Mouse (Mus musculus): ENCODE results near the gene Opa1.

Opa1 gene

GRCm38 (mm10) chr16:29579167-29579786, at the start of gene Opa1:
Opa1 (plus strand) TSS chr16:29579334.
- peak; percentile 96 for DNase-seq (ENCODE audit: low spot score)

- DNase-seq (ENCODE audit: low spot score): no peak
Measured at GRCm38 (mm10) chr16:29533641-29534040, 45.5 kb upstream of the Opa1 start.

- DNase-seq (ENCODE audit: low spot score): no peak
Measured at GRCm38 (mm10) chr16:29535866-29536265, 43.3 kb upstream of the Opa1 start.

- no peak for DNase-seq (ENCODE audit: low spot score)
Measured at GRCm38 (mm10) chr16:29536411-29537204, 42.5 kb upstream of the Opa1 start.

GRCm38 (mm10) chr16:29539906-29540305, 39.2 kb upstream of the Opa1 start:
- no peak for DNase-seq (ENCODE audit: low spot score)

GRCm38 (mm10) chr16:29541261-29541683, 37.9 kb upstream of the Opa1 start:
- DNase-seq (ENCODE audit: low spot score): no peak

- DNase-seq (ENCODE audit: low spot score): no peak
Measured at GRCm38 (mm10) chr16:29544829-29545228, 34.3 kb upstream of the Opa1 start, which contains the start of gene Atp13a4. Atp13a4 (minus strand) TSS chr16:29544864.

GRCm38 (mm10) chr16:29559667-29560066, 19.5 kb upstream of the Opa1 start:
- no peak for DNase-seq (ENCODE audit: low spot score)

GRCm38 (mm10) chr16:29560454-29560853, 18.7 kb upstream of the Opa1 start:
- DNase-seq (ENCODE audit: low spot score): no peak

- DNase-seq (ENCODE audit: low spot score): peak; percentile 1
Measured at GRCm38 (mm10) chr16:29560869-29561268, 18.3 kb upstream of the Opa1 start.

GRCm38 (mm10) chr16:29574013-29574412, 5.1 kb upstream of the Opa1 start:
- DNase-seq (ENCODE audit: low spot score): no peak

GRCm38 (mm10) chr16:29575620-29576019, 3.5 kb upstream of the Opa1 start:
- DNase-seq (ENCODE audit: low spot score): no peak

- peak; percentile 4 for DNase-seq (ENCODE audit: low spot score)
Measured at GRCm38 (mm10) chr16:29579787-29580176, 648 bp downstream of the Opa1 start.

- no peak for DNase-seq (ENCODE audit: low spot score)
Measured at GRCm38 (mm10) chr16:29592171-29592570, 13.0 kb downstream of the Opa1 start.

GRCm38 (mm10) chr16:29597122-29597521, 18.0 kb downstream of the Opa1 start:
- no peak for DNase-seq (ENCODE audit: low spot score)

GRCm38 (mm10) chr16:29605546-29605945, 26.4 kb downstream of the Opa1 start:
- DNase-seq (ENCODE audit: low spot score): no peak

GRCm38 (mm10) chr16:29607131-29607530, 28.0 kb downstream of the Opa1 start:
- no peak for DNase-seq (ENCODE audit: low spot score)

- DNase-seq (ENCODE audit: low spot score): no peak
Measured at GRCm38 (mm10) chr16:29614762-29615161, 35.6 kb downstream of the Opa1 start.

- DNase-seq (ENCODE audit: low spot score): no peak
Measured at GRCm38 (mm10) chr16:29629053-29629452, 49.9 kb downstream of the Opa1 start.

GRCm38 (mm10) chr16:29635780-29636179, 56.6 kb downstream of the Opa1 start:
- no peak for DNase-seq (ENCODE audit: low spot score)

- no peak for DNase-seq (ENCODE audit: low spot score)
Measured at GRCm38 (mm10) chr16:29642376-29642775, 63.2 kb downstream of the Opa1 start.

- no peak for DNase-seq (ENCODE audit: low spot score)
Measured at GRCm38 (mm10) chr16:29644871-29645270, 65.7 kb downstream of the Opa1 start.

- no peak for DNase-seq (ENCODE audit: low spot score)
Measured at GRCm38 (mm10) chr16:29646202-29646601, 67.1 kb downstream of the Opa1 start.
